Mouse (Mus musculus): ENCODE data around the gene Pi4ka. TPM values are rescaled to one million over a fixed set of nuclear protein-coding genes. Genes with fewer than 3 reads are reported as not detected.

Gene Pi4ka
- total and polyA plus RNA-seq, 2 experiments from 2014 or later: 47.7 to 154 TPM

Other genes with a start within 250 kb of the Pi4ka start
- 82.7 and 93.6 TPM in 2 replicates for gene Ube2l3, start 203.7 kb downstream of the Pi4ka start, total RNA-seq (2014; rRNA removed)
- 325 and 326 TPM in 2 replicates for gene Ube2l3, start 203.7 kb downstream of the Pi4ka start, polyA plus RNA-seq (2015; fragmentation: Nextera tagmentation; extraction: Ambion mirVana)
- 1.9 and 4.3 TPM in 2 replicates for gene Rimbp3, start 197.7 kb downstream of the Pi4ka start, total RNA-seq (2014; rRNA removed)
- gene Rimbp3, start 197.7 kb downstream of the Pi4ka start, polyA plus RNA-seq (2015; fragmentation: Nextera tagmentation; extraction: Ambion mirVana): 1.0 and 1.3 TPM in 2 replicates
- 10.0 and 13.1 TPM in 2 replicates for gene Hic2, start 172.7 kb downstream of the Pi4ka start, total RNA-seq (2014; rRNA removed)
- 4.7 and 5.1 TPM in 2 replicates for gene Hic2, start 172.7 kb downstream of the Pi4ka start, polyA plus RNA-seq (2015; fragmentation: Nextera tagmentation; extraction: Ambion mirVana)
- gene Tmem191c, start 130.2 kb downstream of the Pi4ka start, total RNA-seq (2014; rRNA removed): 65.0 and 76.9 TPM in 2 replicates
- gene Tmem191c, start 130.2 kb downstream of the Pi4ka start, polyA plus RNA-seq (2015; fragmentation: Nextera tagmentation; extraction: Ambion mirVana): 112 and 125 TPM in 2 replicates
- 3.5 and 4.2 TPM in 2 replicates for gene Serpind1, start 74.9 kb downstream of the Pi4ka start, total RNA-seq (2014; rRNA removed)
- gene Serpind1, start 74.9 kb downstream of the Pi4ka start, polyA plus RNA-seq (2015; fragmentation: Nextera tagmentation; extraction: Ambion mirVana): 9.9 and 10.3 TPM in 2 replicates
- gene Snap29, start 328 bp downstream of the Pi4ka start, total RNA-seq (2014; rRNA removed): 28.1 and 30.0 TPM in 2 replicates
- gene Snap29, start 328 bp downstream of the Pi4ka start, polyA plus RNA-seq (2015; fragmentation: Nextera tagmentation; extraction: Ambion mirVana): 14.5 and 15.6 TPM in 2 replicates
- gene Crkl, start 45.7 kb upstream of the Pi4ka start, total RNA-seq (2014; rRNA removed): 74.8 and 83.1 TPM in 2 replicates
- 54.9 and 68.7 TPM in 2 replicates for gene Crkl, start 45.7 kb upstream of the Pi4ka start, polyA plus RNA-seq (2015; fragmentation: Nextera tagmentation; extraction: Ambion mirVana)
- gene Aifm3, start 83.3 kb upstream of the Pi4ka start, total RNA-seq (2014; rRNA removed): 13.8 and 16.8 TPM in 2 replicates
- gene Aifm3, start 83.3 kb upstream of the Pi4ka start, polyA plus RNA-seq (2015; fragmentation: Nextera tagmentation; extraction: Ambion mirVana): 15.7 and 17.4 TPM in 2 replicates
- gene Lztr1, start 102.4 kb upstream of the Pi4ka start, total RNA-seq (2014; rRNA removed): 191 and 279 TPM in 2 replicates
- 82.2 and 89.8 TPM in 2 replicates for gene Lztr1, start 102.4 kb upstream of the Pi4ka start, polyA plus RNA-seq (2015; fragmentation: Nextera tagmentation; extraction: Ambion mirVana)
- 61.0 and 66.8 TPM in 2 replicates for gene Thap7, start 124.8 kb upstream of the Pi4ka start, total RNA-seq (2014; rRNA removed)
- gene Thap7, start 124.8 kb upstream of the Pi4ka start, polyA plus RNA-seq (2015; fragmentation: Nextera tagmentation; extraction: Ambion mirVana): 57.5 and 59.5 TPM in 2 replicates
- gene Lrrc74b, start 154.9 kb upstream of the Pi4ka start, total RNA-seq (2014; rRNA removed): 2.3 and 2.4 TPM in 2 replicates
- gene Lrrc74b, start 154.9 kb upstream of the Pi4ka start, polyA plus RNA-seq (2015; fragmentation: Nextera tagmentation; extraction: Ambion mirVana): 2.0 and 2.1 TPM in 2 replicates
- gene P2rx6, start 155.6 kb upstream of the Pi4ka start, total RNA-seq (2014; rRNA removed): 3.4 and 5.1 TPM in 2 replicates
- gene P2rx6, start 155.6 kb upstream of the Pi4ka start, polyA plus RNA-seq (2015; fragmentation: Nextera tagmentation; extraction: Ambion mirVana): 2.3 and 3.0 TPM in 2 replicates
- 74.6 and 78.7 TPM in 2 replicates for gene Slc7a4, start 176.9 kb upstream of the Pi4ka start, total RNA-seq (2014; rRNA removed)
- gene Slc7a4, start 176.9 kb upstream of the Pi4ka start, polyA plus RNA-seq (2015; fragmentation: Nextera tagmentation; extraction: Ambion mirVana): 42.5 and 42.8 TPM in 2 replicates
- 62.4 and 67.4 TPM in 2 replicates for gene Smpd4, start 213.0 kb upstream of the Pi4ka start, total RNA-seq (2014; rRNA removed)
- 21.7 and 23.8 TPM in 2 replicates for gene Smpd4, start 213.0 kb upstream of the Pi4ka start, polyA plus RNA-seq (2015; fragmentation: Nextera tagmentation; extraction: Ambion mirVana)
- 18.2 and 20.8 TPM in 2 replicates for gene Ccdc74a, start 240.2 kb upstream of the Pi4ka start, total RNA-seq (2014; rRNA removed)
- 32.8 and 37.6 TPM in 2 replicates for gene Ccdc74a, start 240.2 kb upstream of the Pi4ka start, polyA plus RNA-seq (2015; fragmentation: Nextera tagmentation; extraction: Ambion mirVana)